Mouse (Mus musculus): ENCODE measurements at regions not wholly inside any gene's neighbourhood (a gene's known extent, or its start where the extent isn't known, plus 50 kb on each side); places are given as distances from the start of the nearest gene placed in this dataset.

DNA sequence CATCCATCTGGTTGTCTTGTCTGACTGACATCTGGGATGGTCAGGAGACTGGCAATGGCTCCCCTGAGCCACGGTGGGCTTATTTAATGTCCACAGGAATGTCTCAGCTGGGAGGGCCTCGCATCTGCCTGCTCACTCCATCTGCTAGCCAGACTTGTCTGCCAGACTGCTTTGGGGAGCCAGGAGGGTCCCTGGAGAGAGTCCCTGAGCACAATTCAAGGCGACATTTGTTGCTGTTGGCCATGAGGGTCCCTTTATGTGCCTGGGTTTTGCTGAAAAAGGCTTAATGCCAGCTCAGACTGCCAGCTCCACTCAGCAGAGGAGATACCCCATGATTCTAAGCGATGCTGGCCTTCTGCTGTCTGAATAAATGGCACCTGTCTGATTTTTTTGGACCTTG lies 161.8 kb upstream of the Nckap5 start:
- no peaks in the 10 kb centered on the region for H3K4me1 ChIP-seq (replicated peaks; ENCODE audit: control insufficient read depth, insufficient read depth, low read length)
- H3K27me3 ChIP-seq (ENCODE audit: control insufficient read depth, insufficient read depth, low read length), result no peaks in the 10 kb centered on the region
- no peak overlapping the region for H3K4me3 ChIP-seq (ENCODE audit: control insufficient read depth, insufficient read depth, low read length)
- TF ChIP-seq CTCF (IDR thresholded peaks at IDR 0.05; ENCODE audit: borderline replicate concordance, control insufficient read depth, extremely low read depth, insufficient read depth, low read length, poor library complexity) (no peak), POLR2A (IDR thresholded peaks at IDR 0.05; ENCODE audit: control insufficient read depth, extremely low read depth, insufficient read depth, low read length, poor library complexity) (no peak)
- no peak overlapping the region for H3K27ac ChIP-seq (ENCODE audit: control insufficient read depth, insufficient read depth, low read length)
- H3K36me3 ChIP-seq (ENCODE audit: control insufficient read depth, insufficient read depth, low read length), result no peaks in the 10 kb centered on the region
- DNase-seq, result no peak
- 76% methylated on average over 4 of the region's 4 CpGs for WGBS

DNA sequence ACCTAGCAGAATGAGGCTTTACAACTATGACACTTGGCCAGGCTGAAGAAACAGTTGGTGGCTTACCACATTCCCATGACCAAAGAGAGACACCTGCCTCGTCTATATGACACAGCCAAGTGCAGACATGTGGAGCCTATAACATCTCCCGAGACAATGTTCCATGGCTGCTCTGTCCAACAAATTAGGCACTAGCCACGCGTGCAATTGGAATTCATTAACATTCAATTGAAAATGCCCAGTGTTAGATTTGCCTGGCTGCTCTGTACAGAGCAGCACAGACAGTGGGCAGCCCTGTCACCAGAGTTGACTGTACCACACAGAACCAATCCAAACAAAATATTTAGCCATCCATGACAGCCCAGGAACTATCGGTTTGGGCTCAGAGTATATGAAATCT lies 152.2 kb upstream of the Nckap5 start:
- Histone ChIP-seq H3K27ac (ENCODE audit: control insufficient read depth, insufficient read depth, low read length) (no peak overlapping the region), H3K4me3 (ENCODE audit: control insufficient read depth, insufficient read depth, low read length) (no peak overlapping the region), H3K36me3 (ENCODE audit: control insufficient read depth, insufficient read depth, low read length) (no peaks in the 10 kb centered on the region), H3K27me3 (ENCODE audit: control insufficient read depth, insufficient read depth, low read length) (no peaks in the 10 kb centered on the region), H3K4me1 (replicated peaks; ENCODE audit: control insufficient read depth, insufficient read depth, low read length) (no peaks in the 10 kb centered on the region)
- no peak for TF ChIP-seq CTCF (IDR thresholded peaks at IDR 0.05; ENCODE audit: borderline replicate concordance, control insufficient read depth, extremely low read depth, insufficient read depth, low read length, poor library complexity)
- TF ChIP-seq POLR2A (IDR thresholded peaks at IDR 0.05; ENCODE audit: control insufficient read depth, extremely low read depth, insufficient read depth, low read length, poor library complexity), result no peak
- DNase-seq, result no peak
- WGBS, result 87% methylated on average over 5 of the region's 5 CpGs

DNA sequence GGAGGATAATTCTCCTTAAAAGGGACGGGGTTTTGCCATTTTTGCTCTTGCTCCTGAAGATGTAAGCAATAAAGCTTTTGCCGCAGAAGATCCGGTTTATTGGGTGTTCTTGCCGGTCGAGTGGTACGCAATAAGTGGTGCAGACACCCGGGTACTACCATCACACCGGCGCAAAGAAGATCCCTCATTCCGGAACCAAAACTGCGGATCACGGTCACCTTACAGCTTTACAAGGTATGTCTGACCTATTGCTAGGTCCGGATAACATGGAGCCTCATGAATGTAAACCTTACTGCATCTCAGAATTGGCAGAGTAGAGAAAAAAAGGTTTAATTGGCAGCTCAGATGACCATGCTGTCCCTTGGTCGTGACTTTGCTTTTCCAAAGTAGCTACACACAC lies 149.7 kb upstream of the Nckap5 start:
- no peaks in the 10 kb centered on the region for H3K36me3 ChIP-seq (ENCODE audit: control insufficient read depth, insufficient read depth, low read length)
- no peaks in the 10 kb centered on the region for H3K4me1 ChIP-seq (replicated peaks; ENCODE audit: control insufficient read depth, insufficient read depth, low read length)
- TF ChIP-seq CTCF (IDR thresholded peaks at IDR 0.05; ENCODE audit: borderline replicate concordance, control insufficient read depth, extremely low read depth, insufficient read depth, low read length, poor library complexity), result no peak
- no peak for TF ChIP-seq POLR2A (IDR thresholded peaks at IDR 0.05; ENCODE audit: control insufficient read depth, extremely low read depth, insufficient read depth, low read length, poor library complexity)
- no peak overlapping the region for H3K27ac ChIP-seq (ENCODE audit: control insufficient read depth, insufficient read depth, low read length)
- no peak overlapping the region for H3K4me3 ChIP-seq (ENCODE audit: control insufficient read depth, insufficient read depth, low read length)
- no peaks in the 10 kb centered on the region for H3K27me3 ChIP-seq (ENCODE audit: control insufficient read depth, insufficient read depth, low read length)
- no peak for DNase-seq
- 94% methylated on average over 14 of the region's 14 CpGs for WGBS

DNA sequence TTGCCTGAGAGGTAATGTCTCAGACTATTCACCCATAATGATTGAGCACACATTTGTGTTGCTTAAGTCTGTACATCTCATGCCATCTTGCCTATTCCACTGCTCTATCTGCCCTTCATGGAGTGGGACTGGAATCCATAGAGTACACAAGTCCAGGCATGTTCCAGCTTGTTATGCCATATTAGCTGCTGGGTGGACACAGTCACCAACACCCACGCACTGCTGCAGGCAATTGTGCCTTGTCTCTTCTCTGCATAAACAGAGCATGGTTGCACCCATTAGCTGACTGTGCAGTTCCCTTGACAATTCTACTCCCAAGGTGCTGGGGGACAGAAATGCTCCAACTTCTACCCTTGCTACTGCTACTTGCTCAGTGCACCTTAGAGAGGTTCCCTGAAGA lies 143.3 kb upstream of the Nckap5 start:
- H3K27ac ChIP-seq (ENCODE audit: control insufficient read depth, insufficient read depth, low read length), result no peak overlapping the region
- TF ChIP-seq CTCF (IDR thresholded peaks at IDR 0.05; ENCODE audit: borderline replicate concordance, control insufficient read depth, extremely low read depth, insufficient read depth, low read length, poor library complexity) (no peak), POLR2A (IDR thresholded peaks at IDR 0.05; ENCODE audit: control insufficient read depth, extremely low read depth, insufficient read depth, low read length, poor library complexity) (no peak)
- no peaks in the 10 kb centered on the region for H3K4me1 ChIP-seq (replicated peaks; ENCODE audit: control insufficient read depth, insufficient read depth, low read length)
- no peak overlapping the region for H3K4me3 ChIP-seq (ENCODE audit: control insufficient read depth, insufficient read depth, low read length)
- no peak for DNase-seq
- 97% methylated on average over 1 of the region's 1 CpGs for WGBS
- H3K36me3 ChIP-seq (ENCODE audit: control insufficient read depth, insufficient read depth, low read length), result no peaks in the 10 kb centered on the region
- H3K27me3 ChIP-seq (ENCODE audit: control insufficient read depth, insufficient read depth, low read length), result no peaks in the 10 kb centered on the region

DNA sequence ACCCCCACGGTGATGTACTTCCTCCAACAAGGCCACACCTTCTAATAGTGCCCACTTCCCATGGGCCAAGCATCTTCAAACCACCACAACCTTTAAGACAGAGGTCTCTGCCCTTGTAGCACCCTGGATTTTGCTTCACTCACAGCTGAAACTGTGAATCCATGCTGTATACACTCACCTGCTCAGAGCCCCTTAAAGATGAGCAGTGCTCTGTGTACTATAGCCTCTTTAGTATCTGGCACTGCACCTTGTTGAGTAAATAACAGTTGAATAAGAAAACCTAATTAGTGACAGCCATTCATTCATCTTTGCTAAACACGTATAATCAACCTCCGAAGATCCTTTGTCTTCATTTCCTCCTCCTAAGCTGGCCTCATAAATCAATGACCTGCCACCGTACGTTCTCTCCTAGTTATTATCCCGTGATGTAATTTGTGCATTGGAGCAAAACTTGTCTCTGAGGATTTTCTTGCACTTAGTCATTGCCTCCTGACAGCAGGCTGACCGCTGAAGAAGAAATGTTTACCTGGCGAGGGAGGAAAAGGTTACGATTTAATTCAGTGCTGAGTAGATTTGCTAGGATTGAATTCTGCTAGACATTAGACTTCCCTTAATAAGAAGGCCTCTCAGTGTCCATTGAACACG lies 141.3 kb upstream of the Nckap5 start:
- Histone ChIP-seq H3K36me3 (ENCODE audit: control insufficient read depth, insufficient read depth, low read length) (no peaks in the 10 kb centered on the region), H3K27me3 (ENCODE audit: control insufficient read depth, insufficient read depth, low read length) (no peaks in the 10 kb centered on the region), H3K4me1 (replicated peaks; ENCODE audit: control insufficient read depth, insufficient read depth, low read length) (no peaks in the 10 kb centered on the region), H3K27ac (ENCODE audit: control insufficient read depth, insufficient read depth, low read length) (no peak overlapping the region), H3K4me3 (ENCODE audit: control insufficient read depth, insufficient read depth, low read length) (no peak overlapping the region)
- DNase-seq, result no peak
- TF ChIP-seq POLR2A (IDR thresholded peaks at IDR 0.05; ENCODE audit: control insufficient read depth, extremely low read depth, insufficient read depth, low read length, poor library complexity) (no peak), CTCF (IDR thresholded peaks at IDR 0.05; ENCODE audit: borderline replicate concordance, control insufficient read depth, extremely low read depth, insufficient read depth, low read length, poor library complexity) (no peak)
- WGBS, result 85% methylated on average over 10 of the region's 10 CpGs

DNA sequence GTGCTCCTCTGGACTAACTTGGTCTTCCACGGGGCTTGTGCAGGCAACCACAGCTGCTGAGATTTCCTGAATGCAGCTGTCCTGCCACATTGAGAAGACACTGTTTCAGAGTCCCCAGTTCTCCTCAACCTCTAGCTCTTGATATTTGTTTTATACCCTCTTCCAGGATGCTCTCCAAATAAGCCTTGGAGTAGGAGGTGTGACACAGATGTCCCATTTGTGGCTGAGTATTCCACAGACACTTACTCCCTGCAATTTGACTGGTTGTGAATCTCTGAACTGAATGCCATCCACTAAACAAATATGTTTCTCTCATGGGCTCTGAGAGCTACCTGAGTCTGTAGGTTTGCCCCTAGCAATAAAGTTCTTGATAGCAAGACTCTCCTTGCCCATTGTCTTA lies 140.5 kb upstream of the Nckap5 start:
- no peak for DNase-seq

DNA sequence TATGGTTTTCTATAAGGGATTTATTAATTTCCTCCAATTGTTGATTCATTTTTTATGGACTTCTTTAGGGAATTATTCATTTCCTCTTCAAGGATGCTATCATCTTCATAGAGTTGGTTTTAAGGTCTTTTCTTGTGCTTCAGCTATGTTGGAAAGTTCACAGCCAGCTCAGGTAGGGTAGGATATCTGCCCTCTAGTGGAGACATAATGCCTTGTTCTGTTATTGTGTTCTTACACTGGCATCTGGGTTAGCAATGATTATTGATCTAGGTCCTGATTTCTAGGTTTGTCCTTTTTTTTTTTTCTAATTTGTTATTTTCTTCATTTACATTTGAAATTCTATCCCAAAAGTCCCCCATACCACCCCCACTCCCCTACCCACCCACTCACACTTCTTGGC lies 135.8 kb upstream of the Nckap5 start:
- Histone ChIP-seq H3K4me1 (replicated peaks; ENCODE audit: control insufficient read depth, insufficient read depth, low read length) (no peaks in the 10 kb centered on the region), H3K27me3 (ENCODE audit: control insufficient read depth, insufficient read depth, low read length) (no peaks in the 10 kb centered on the region), H3K27ac (ENCODE audit: control insufficient read depth, insufficient read depth, low read length) (no peak overlapping the region), H3K4me3 (ENCODE audit: control insufficient read depth, insufficient read depth, low read length) (no peak overlapping the region), H3K36me3 (ENCODE audit: control insufficient read depth, insufficient read depth, low read length) (no peaks in the 10 kb centered on the region)
- DNase-seq, result no peak
- TF ChIP-seq CTCF (IDR thresholded peaks at IDR 0.05; ENCODE audit: borderline replicate concordance, control insufficient read depth, extremely low read depth, insufficient read depth, low read length, poor library complexity) (no peak), POLR2A (IDR thresholded peaks at IDR 0.05; ENCODE audit: control insufficient read depth, extremely low read depth, insufficient read depth, low read length, poor library complexity) (no peak)

More for the DNA sequence above, 140.5 kb upstream of the Nckap5 start:
- no peak for TF ChIP-seq CTCF (IDR thresholded peaks at IDR 0.05; ENCODE audit: borderline replicate concordance, control insufficient read depth, extremely low read depth, insufficient read depth, low read length, poor library complexity)
- TF ChIP-seq POLR2A (IDR thresholded peaks at IDR 0.05; ENCODE audit: control insufficient read depth, extremely low read depth, insufficient read depth, low read length, poor library complexity), result no peak
- H3K27me3 ChIP-seq (ENCODE audit: control insufficient read depth, insufficient read depth, low read length), result no peaks in the 10 kb centered on the region
- 78% methylated on average over 1 of the region's 1 CpGs for WGBS
- H3K4me1 ChIP-seq (replicated peaks; ENCODE audit: control insufficient read depth, insufficient read depth, low read length), result no peaks in the 10 kb centered on the region
- no peak overlapping the region for H3K4me3 ChIP-seq (ENCODE audit: control insufficient read depth, insufficient read depth, low read length)
- no peak overlapping the region for H3K27ac ChIP-seq (ENCODE audit: control insufficient read depth, insufficient read depth, low read length)
- H3K36me3 ChIP-seq (ENCODE audit: control insufficient read depth, insufficient read depth, low read length), result no peaks in the 10 kb centered on the region

Measured in thymus, adult 2 months (tissue).